Mouse (Mus musculus) midbrain, embryonic 11.5 days (tissue): ENCODE data around the gene Coq8b. TPM values are rescaled to one million over a fixed set of nuclear protein-coding genes. Genes with fewer than 3 reads are reported as not detected.

Experiments used
- ATAC-seq: fragments of 200-750 bp; cut with Nextera tagmentation; 2 replicates; pipeline ENCODE4 v1.8.0; 2017; ENCODE audit warnings: moderate TSS enrichment, moderate library complexity; ENCODE audit not compliant: low FRiP score
- DNase-seq: peaks from one replicate; pipeline ENCODE4 v3.0.0; 2015; ENCODE audit warnings: low spot score; ENCODE audit errors: missing footprints
- H3K27ac ChIP-seq: fragments of 300-500 bp; sonication (generic); 2 replicates; pipeline ENCODE4 v1.5.1; 2014; ENCODE audit warnings: low read depth, low read length
- H3K27me3 ChIP-seq: fragments of 300-500 bp; sonication (generic); 2 replicates; pipeline ENCODE4 v1.6.1; 2014; ENCODE audit warnings: mild to moderate bottlenecking, low read length, moderate library complexity, mixed read lengths; ENCODE audit not compliant: control insufficient read depth, insufficient read depth
- H3K36me3 ChIP-seq: fragments of 300-500 bp; sonication (generic); 2 replicates; pipeline ENCODE4 v1.6.1; 2014; ENCODE audit warnings: mild to moderate bottlenecking, low read length, moderate library complexity, mixed read lengths; ENCODE audit not compliant: control insufficient read depth, insufficient read depth
- H3K4me1 ChIP-seq: fragments of 300-500 bp; sonication (generic); 2 replicates; pipeline ENCODE4 v1.6.1; 2014; ENCODE audit warnings: low read length; ENCODE audit not compliant: control insufficient read depth, insufficient read depth
- H3K4me2 ChIP-seq: fragments of 300-500 bp; sonication (generic); 2 replicates; pipeline ENCODE4 v1.6.1; 2014; ENCODE audit warnings: mild to moderate bottlenecking, moderate library complexity
- H3K4me3 ChIP-seq: fragments of 300-500 bp; sonication (generic); 2 replicates; pipeline ENCODE4 v1.5.1; 2014; ENCODE audit warnings: low read depth, low read length
- H3K9ac ChIP-seq: fragments of 300-500 bp; sonication (generic); 2 replicates; pipeline ENCODE4 v1.6.1; 2014; ENCODE audit warnings: low read length
- H3K9me3 ChIP-seq: fragments of 300-500 bp; sonication (generic); 2 replicates; pipeline ENCODE4 v1.6.1; 2016; ENCODE audit warnings: low read length; ENCODE audit not compliant: control insufficient read depth
- WGBS: fragments of 180-500 bp; shearing (Covaris S2); extraction: QIAGEN DNeasy Blood & Tissue Kit; methylation state at CpG from one replicate; pipeline ENCODE4 v1.1.7; 2014; 5-methylcytosine and 5-hydroxymethylcytosine counted together
- polyA plus RNA-seq: library from polyadenylated mRNA; unstranded; fragments of >200 nt; fragmentation: Nextera tagmentation; extraction: Ambion mirVana; gene quantifications from 2 replicates; pipeline ENCODE4 v1.2.1, GENCODE M21; 2014

Gene Coq8b
- polyA plus RNA-seq, 1 experiment from 2014 or later: 16.6 TPM

GRCm38 (mm10) chr7:27257852-27258204 lies 25.0 kb downstream of the Coq8b start:
- H3K9ac ChIP-seq: peak overlapping the region; percentile 52; the same call in 1 of the 2 replicates

DNA sequence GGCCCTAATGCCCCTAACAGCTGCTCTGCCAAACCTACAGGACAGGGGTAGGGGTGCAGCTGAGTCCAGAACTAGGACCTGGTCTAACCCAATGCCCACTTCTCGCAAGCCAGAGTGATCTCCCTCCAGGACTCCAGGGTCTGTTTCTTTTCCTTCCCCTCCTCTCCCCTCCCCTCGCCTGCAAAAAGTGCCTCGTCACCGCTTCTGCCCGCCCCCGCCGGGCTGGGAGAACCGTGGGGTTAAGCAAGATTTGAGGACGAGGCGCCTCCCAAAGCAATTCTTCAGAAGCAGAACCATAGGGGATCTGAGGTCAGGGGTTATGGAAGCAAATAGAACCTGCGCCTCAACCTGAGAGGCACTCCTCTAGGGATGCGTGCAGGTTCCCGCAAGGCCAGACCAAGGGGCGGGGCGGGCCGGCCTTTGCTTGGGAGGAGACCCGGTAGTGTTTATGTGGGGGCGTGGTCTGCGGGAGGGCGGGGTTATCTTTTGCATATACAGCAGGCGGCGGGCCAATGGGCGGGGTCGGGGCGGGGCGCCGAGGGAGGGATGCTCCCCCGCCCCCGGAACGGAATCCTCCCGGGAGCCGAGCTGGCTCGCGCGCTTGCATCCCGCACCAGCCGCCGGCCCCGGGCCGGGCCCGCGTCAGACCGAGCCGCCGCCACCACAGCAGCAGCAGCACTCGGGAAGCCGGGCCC lies 25.5 kb downstream of the Coq8b start, which contains the start of gene Numbl:
TSS of gene Numbl (plus strand) at position 229 of the 695 bp plus-strand sequence.
- Histone ChIP-seq H3K4me3 (peak within 1 kb of the TSS; percentile 86), H3K27ac (peak within 1 kb of the TSS; percentile 75), H3K4me2 (peak within 1 kb of the TSS; percentile 86), H3K9me3 (no peaks in the 10 kb centered on the region), H3K4me1 (peaks cover 20% of the 10 kb centered on the region; the same call in 1 of the 2 replicates), H3K27me3 (no peaks in the 10 kb centered on the region), H3K9ac (peak within 1 kb of the TSS; percentile 89), H3K36me3 (peaks cover 2% of the 10 kb centered on the region; the same call in 1 of the 2 replicates)
- DNase-seq (peak; percentile 100), ATAC-seq (peak; percentile 89)
- under 1% methylated on average over 47 of the region's 47 CpGs for WGBS

More at GRCm38 (mm10) chr7:27257852-27258204, 25.0 kb downstream of the Coq8b start:
- H3K4me1 ChIP-seq: peaks cover 20% of the 10 kb centered on the region; the same call in 1 of the 2 replicates
- ATAC-seq (peak; percentile 47), DNase-seq (peak; percentile 87)
- peak overlapping the region; percentile 86 for H3K4me2 ChIP-seq
- H3K27me3 ChIP-seq: no peaks in the 10 kb centered on the region
- peaks cover 2% of the 10 kb centered on the region; the same call in 1 of the 2 replicates for H3K36me3 ChIP-seq
- peak overlapping the region; percentile 86 for H3K4me3 ChIP-seq
- peak overlapping the region; percentile 38 for H3K27ac ChIP-seq
- WGBS: 3% methylated on average over 5 of the region's 6 CpGs
- no peaks in the 10 kb centered on the region for H3K9me3 ChIP-seq

DNA sequence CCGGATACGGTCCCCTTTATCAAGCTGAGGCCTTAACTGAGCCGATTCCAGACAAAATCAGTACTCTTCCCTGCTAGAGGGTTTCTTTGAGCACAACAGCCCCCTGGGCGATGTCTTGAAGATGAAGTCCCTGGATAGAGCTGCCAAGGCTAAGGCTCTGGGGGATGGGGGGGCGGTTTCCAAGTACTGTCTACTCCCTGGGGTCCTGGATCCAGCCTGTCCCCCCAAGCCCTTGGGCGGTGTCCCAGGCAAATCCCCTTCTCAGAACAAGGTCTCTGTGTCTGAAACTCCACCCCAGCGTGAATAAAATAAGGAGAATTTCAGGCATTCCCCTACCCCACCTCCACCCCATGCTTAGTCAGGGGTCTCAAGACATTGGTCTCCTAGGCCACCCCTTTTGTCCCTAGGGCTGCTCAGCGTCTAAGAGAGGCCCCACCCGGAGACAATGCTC lies 26.5 kb downstream of the Coq8b start:
- Histone ChIP-seq H3K27me3 (no peaks in the 10 kb centered on the region), H3K4me3 (peak overlapping the region; percentile 86), H3K36me3 (peaks cover 2% of the 10 kb centered on the region), H3K4me1 (peaks cover 20% of the 10 kb centered on the region; the same call in 1 of the 2 replicates), H3K4me2 (peak overlapping the region; percentile 86), H3K27ac (peak overlapping the region; percentile 75), H3K9me3 (no peaks in the 10 kb centered on the region), H3K9ac (peak overlapping the region; percentile 89)
- WGBS: 0% methylated on average over 9 of the region's 9 CpGs
- ATAC-seq: peak; percentile 9; the same call in 1 of the 2 replicates
- DNase-seq: peak; percentile 94

GRCm38 (mm10) chr7:27259771-27260170 lies 26.9 kb downstream of the Coq8b start:
- DNase-seq (no peak), ATAC-seq (no peak)
- Histone ChIP-seq H3K4me1 (peaks cover 20% of the 10 kb centered on the region; the same call in 1 of the 2 replicates), H3K36me3 (peaks cover 2% of the 10 kb centered on the region), H3K4me2 (peak overlapping the region; percentile 86), H3K9me3 (no peaks in the 10 kb centered on the region), H3K9ac (peak overlapping the region; percentile 89), H3K27ac (peak overlapping the region; percentile 75), H3K27me3 (no peaks in the 10 kb centered on the region), H3K4me3 (peak overlapping the region; percentile 86)
- 45% methylated on average over 5 of the region's 5 CpGs for WGBS

GRCm38 (mm10) chr7:27260856-27261255 lies 28.0 kb downstream of the Coq8b start:
- Histone ChIP-seq H3K4me2 (peak overlapping the region; percentile 86), H3K27ac (no peak overlapping the region), H3K4me3 (peak overlapping the region; percentile 86; the same call in 1 of the 2 replicates), H3K9ac (no peak overlapping the region), H3K36me3 (peaks cover 2% of the 10 kb centered on the region), H3K9me3 (no peaks in the 10 kb centered on the region), H3K4me1 (peaks cover 20% of the 10 kb centered on the region; the same call in 1 of the 2 replicates), H3K27me3 (no peaks in the 10 kb centered on the region)
- DNase-seq (no peak), ATAC-seq (no peak)
- 87% methylated on average over 7 of the region's 7 CpGs for WGBS

- peaks cover 20% of the 10 kb centered on the region; the same call in 1 of the 2 replicates for H3K4me1 ChIP-seq
- no peak overlapping the region for H3K4me3 ChIP-seq
- DNase-seq (peak; percentile 19), ATAC-seq (no peak)
- no peak overlapping the region for H3K9ac ChIP-seq
- H3K27ac ChIP-seq: no peak overlapping the region
- H3K36me3 ChIP-seq: peaks cover 2% of the 10 kb centered on the region
- H3K27me3 ChIP-seq: no peaks in the 10 kb centered on the region
- no peaks in the 10 kb centered on the region for H3K9me3 ChIP-seq
- WGBS: 90% methylated on average over 6 of the region's 6 CpGs
- no peak overlapping the region for H3K4me2 ChIP-seq
Measured at GRCm38 (mm10) chr7:27261888-27262287, 29.1 kb downstream of the Coq8b start.

GRCm38 (mm10) chr7:27264761-27265160 lies 31.9 kb downstream of the Coq8b start:
- H3K27me3 ChIP-seq: no peaks in the 10 kb centered on the region
- DNase-seq (no peak), ATAC-seq (no peak)
- no peak overlapping the region for H3K27ac ChIP-seq
- H3K9ac ChIP-seq: no peak overlapping the region
- WGBS: 92% methylated on average over 12 of the region's 12 CpGs
- H3K4me1 ChIP-seq: peaks cover 10% of the 10 kb centered on the region; the same call in 1 of the 2 replicates
- no peak overlapping the region for H3K4me2 ChIP-seq
- peaks cover 20% of the 10 kb centered on the region for H3K36me3 ChIP-seq
- no peaks in the 10 kb centered on the region for H3K9me3 ChIP-seq
- no peak overlapping the region for H3K4me3 ChIP-seq

- Histone ChIP-seq H3K4me3 (no peak overlapping the region), H3K27ac (no peak overlapping the region), H3K4me1 (no peaks in the 10 kb centered on the region), H3K36me3 (peaks cover 26% of the 10 kb centered on the region), H3K4me2 (no peak overlapping the region), H3K9me3 (no peaks in the 10 kb centered on the region), H3K27me3 (no peaks in the 10 kb centered on the region), H3K9ac (no peak overlapping the region)
- no peak for DNase-seq
- 79% methylated on average over 20 of the region's 20 CpGs for WGBS
- no peak for ATAC-seq
Measured at GRCm38 (mm10) chr7:27266515-27267128, 33.8 kb downstream of the Coq8b start.

DNA sequence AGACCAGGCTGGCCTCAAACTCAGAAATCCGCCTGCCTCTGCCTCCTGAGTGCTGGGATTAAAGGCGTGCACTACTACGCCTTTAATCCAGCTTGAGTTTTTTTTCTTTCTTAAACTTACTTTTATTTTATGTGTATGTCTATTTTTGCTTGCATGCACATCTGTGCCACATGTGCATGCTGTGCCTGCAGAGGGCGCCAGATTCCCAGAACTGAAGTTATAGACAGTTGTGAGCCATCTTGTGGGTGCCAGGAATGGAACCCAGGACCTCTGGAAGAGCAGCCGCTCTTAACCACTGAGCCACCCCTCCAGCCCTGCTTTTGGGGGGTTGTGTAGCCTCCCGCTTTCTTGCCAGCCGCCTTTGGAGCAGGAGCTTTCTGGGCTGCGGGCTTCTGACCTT lies 38.6 kb downstream of the Coq8b start:
- Histone ChIP-seq H3K27ac (no peak overlapping the region), H3K27me3 (no peaks in the 10 kb centered on the region), H3K36me3 (peaks cover 31% of the 10 kb centered on the region), H3K9ac (no peak overlapping the region), H3K4me1 (no peaks in the 10 kb centered on the region), H3K4me3 (no peak overlapping the region), H3K9me3 (no peaks in the 10 kb centered on the region), H3K4me2 (no peak overlapping the region)
- whole genome bisulfite sequencing: 92% methylated on average over 8 of the region's 8 CpGs
- ATAC-seq: no peak
- no peak for DNase-seq
